Mouse (Mus musculus) cerebellum, postnatal 14 days (tissue): ENCODE measurements at regions not wholly inside any gene's neighbourhood (a gene's known extent, or its start where the extent isn't known, plus 50 kb on each side); places are given as distances from the start of the nearest gene placed in this dataset.
"Not testable (repeated sequence)": the region's sequence is repeated elsewhere in the genome, so short reads cannot be mapped to it uniquely, and the experiment has no call there.

Experiments
- DNase-seq, 2 experiments: peaks; one replicate each; pipeline ENCODE4 v3.0.0; 2021; ENCODE audit warnings: mixed read lengths in 2 of 2

GRCm38 (mm10) chr15:8766208-8766607 is 55.6 kb upstream of the Slc1a3 start:
- DNase-seq, result not testable (repeated sequence)

GRCm38 (mm10) chr15:8761741-8762271 is 51.2 kb upstream of the Slc1a3 start:
- no peak for DNase-seq

GRCm38 (mm10) chr15:8761132-8761531 is 50.6 kb upstream of the Slc1a3 start:
- no peak for DNase-seq
